Mouse (Mus musculus) testis, postnatal 10 days (tissue): ENCODE measurements at regions not wholly inside any gene's neighbourhood (a gene's known extent, or its start where the extent isn't known, plus 50 kb on each side); places are given as distances from the start of the nearest gene placed in this dataset.

Experiments used
- DNase-seq: peaks from one replicate; pipeline ENCODE4 v3.0.0; 2021; ENCODE audit warnings: low spot score

GRCm38 (mm10) chr9:47350301-47350700 is 179.7 kb upstream of the Cadm1 start:
- DNase-seq, result no peak

GRCm38 (mm10) chr9:47351036-47351435 is 178.9 kb upstream of the Cadm1 start:
- no peak for DNase-seq

DNA sequence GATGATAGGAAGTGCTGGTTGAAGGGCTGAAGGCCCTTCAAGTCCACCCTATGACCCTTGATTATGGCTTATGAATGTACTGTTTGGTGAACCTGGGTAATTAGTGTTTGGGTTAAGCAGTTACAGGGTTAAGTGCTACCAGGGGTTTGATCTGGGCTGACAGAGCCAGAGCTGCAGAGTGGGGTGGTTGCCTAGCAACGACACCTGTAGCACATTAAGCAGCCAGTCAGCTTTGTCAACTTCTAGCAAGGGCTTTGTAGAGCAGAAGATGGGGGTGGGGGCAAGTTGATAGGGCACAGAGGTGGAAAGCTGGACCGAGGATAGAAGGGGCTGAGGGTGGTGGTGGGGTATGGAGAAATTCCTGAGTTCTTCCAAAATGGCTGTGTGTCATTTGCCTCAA is 177.0 kb upstream of the Cadm1 start:
- no peak for DNase-seq

- DNase-seq, result no peak
Measured at GRCm38 (mm10) chr9:47353972-47354371, 176.0 kb upstream of the Cadm1 start.

DNA sequence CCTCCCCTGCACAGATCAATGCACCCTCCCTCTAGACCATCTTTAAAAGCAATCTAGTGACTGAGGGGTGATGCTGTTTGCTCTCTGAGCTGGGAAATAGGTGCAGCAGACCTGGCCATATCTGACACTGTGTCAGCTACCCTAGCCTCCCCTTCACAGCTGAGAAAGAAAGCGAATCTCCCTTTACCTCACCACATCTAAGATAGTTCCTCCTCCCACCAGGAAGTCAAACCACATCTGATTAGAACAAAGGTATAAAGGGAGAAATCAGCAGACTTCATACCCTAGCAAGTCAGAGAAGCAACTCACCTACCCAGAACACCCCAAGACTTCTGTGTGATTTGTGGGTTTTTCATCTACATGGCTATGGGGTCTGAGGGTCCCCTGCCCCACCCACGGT is 175.6 kb upstream of the Cadm1 start:
- DNase-seq, result no peak

DNA sequence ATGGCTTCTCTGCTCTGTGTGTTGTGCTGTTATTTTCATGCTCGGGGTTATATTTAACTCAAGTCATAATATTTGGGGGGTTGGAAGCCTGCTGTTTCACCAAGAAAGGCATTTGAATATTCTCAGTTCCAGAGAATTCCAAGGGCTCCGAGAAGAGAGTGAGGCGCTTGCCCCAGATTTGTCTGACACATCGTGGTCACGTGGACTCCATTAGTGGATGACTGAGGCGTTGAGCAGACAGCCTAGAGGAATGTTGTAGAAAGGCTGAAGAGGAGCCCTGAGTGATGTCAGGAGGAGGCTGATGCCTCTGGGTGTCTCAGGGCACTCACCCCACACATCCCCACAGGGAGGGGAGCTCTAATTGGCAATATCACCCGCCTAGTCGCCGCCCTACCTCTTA is 175.1 kb upstream of the Cadm1 start:
- DNase-seq, result no peak

- peak; percentile 64 for DNase-seq
Measured at GRCm38 (mm10) chr9:47357756-47358399, 172.1 kb upstream of the Cadm1 start.

- no peak for DNase-seq
Measured at GRCm38 (mm10) chr9:47358400-47358767, 171.6 kb upstream of the Cadm1 start.

DNA sequence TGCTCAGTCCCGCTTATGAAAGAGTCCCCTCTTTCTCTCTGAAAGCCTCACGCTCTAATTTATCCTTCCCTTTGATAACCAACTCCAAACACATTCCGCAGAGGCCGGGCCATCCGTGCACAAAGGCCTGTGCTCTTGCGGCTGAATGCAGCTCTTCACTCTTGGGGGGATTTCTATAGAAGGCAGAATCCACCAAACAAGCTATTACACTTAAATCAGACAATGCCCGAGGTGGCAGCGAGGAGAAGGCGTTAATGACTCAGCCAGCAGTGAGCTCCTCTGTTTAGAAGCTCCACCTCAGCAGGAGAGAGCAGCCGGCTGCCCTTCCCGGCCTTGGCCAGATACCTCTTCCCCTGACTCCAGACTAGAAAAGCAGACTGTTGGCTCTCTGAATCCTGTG is 166.9 kb upstream of the Cadm1 start:
- no peak for DNase-seq

DNA sequence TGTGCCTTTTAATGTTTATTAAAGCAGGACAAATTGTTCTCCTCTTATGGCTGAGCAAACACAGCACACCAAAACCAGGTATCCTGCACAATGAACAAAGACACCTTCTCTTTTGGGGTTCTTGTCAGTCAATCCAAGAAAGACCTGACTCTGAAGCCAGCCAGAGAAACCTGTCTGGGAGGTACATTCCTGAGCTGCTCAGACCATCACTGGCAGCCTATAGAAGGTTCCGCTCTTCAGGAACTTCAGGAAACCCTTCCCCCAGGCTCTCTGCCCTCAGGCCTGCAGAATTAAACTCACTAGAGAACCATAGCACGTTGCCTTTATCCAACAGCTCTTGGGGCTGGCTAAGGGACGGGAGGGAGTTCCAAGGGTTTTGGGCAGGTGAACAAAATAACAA is 165.2 kb upstream of the Cadm1 start:
- DNase-seq, result no peak

DNA sequence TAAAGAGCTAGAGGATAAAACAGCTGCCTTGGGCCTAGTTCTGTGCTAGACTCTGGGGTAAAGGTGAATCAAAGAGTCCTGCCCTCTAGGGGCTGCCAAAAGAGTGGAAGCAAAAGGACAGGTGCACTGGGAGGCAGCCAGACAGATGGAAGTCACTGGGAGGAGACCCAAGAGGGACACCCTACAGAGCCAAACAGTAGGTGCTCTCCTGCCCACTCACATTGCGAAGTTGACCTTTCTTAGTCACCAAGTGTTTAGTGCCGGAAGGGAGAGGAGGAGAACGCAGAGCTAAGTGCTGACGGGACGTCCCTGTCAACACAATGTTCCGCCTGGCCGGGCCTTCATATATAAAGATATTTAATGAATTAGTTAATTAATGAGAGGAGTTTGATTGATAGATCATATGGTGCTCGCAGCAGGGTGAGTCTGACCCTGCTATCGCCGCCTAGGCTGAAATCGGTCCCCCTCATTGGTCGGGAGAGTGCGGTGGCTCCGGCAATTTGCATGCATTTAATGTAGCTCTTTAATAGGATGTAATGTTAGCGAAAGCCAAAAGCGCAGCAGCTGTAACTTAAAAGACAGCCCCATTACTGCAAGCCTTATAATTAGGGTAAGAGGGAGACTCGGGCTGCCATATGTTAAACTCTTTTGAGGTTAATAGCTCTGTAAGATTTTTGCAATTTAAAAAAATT is 162.6 kb upstream of the Cadm1 start:
- no peak for DNase-seq

GRCm38 (mm10) chr9:47368015-47368901 is 161.7 kb upstream of the Cadm1 start:
- no peak for DNase-seq

GRCm38 (mm10) chr9:47372296-47372695 is 157.7 kb upstream of the Cadm1 start:
- DNase-seq, result no peak

GRCm38 (mm10) chr9:47374086-47374485 is 155.9 kb upstream of the Cadm1 start:
- no peak for DNase-seq

DNA sequence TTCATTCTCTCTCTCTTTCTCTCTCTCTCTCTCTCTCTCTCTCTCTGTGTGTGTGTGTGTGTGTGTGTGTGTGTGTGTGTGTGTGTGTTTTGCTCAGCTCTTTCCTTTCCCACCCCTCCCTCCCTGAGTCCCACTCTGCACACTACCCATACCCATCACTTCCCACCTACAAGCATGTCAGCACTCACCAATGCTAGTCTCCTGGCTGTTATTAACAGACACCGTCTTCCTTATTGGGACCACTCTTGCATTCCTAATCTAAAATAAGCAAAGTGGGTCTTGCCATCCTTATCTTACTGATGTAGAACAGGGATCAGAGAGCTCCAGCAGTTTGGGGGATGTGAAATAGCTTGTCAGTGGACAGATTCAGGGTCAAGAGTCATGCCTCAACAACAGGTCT is 153.3 kb upstream of the Cadm1 start:
- no peak for DNase-seq

GRCm38 (mm10) chr9:47378541-47378940 is 151.4 kb upstream of the Cadm1 start:
- no peak for DNase-seq

DNA sequence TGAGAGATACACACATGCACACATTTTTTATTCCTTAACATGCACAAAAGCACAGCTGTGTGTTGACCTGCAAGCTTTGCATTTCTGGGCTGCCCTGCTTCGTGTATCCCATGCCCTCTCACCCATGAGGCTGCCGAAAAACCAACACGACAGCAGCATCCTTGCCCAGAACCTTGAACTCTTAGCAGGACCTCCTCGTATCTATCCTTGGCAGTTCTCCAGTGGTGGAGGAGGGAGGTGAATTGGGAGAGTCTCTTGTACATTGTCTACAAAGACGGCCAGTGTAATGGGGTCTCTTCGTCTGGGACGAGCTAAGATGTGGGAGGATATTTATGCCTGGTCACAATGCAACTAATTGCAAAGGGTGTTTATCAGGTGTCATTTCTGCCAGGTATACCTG is 149.6 kb upstream of the Cadm1 start:
- DNase-seq, result no peak

GRCm38 (mm10) chr9:47384185-47384854 is 145.7 kb upstream of the Cadm1 start:
- DNase-seq, result no peak

- DNase-seq, result no peak
Measured at GRCm38 (mm10) chr9:47386646-47387045, 143.3 kb upstream of the Cadm1 start.

GRCm38 (mm10) chr9:47387221-47387620 is 142.8 kb upstream of the Cadm1 start:
- no peak for DNase-seq

GRCm38 (mm10) chr9:47387716-47388300 is 142.2 kb upstream of the Cadm1 start:
- DNase-seq, result no peak

- no peak for DNase-seq
Measured at GRCm38 (mm10) chr9:47389901-47390300, 140.1 kb upstream of the Cadm1 start.
